Mouse (Mus musculus) myocyte (in vitro differentiated cells): ENCODE results near the gene Esrrg. TPM values are rescaled to one million over a fixed set of nuclear protein-coding genes. Genes with fewer than 3 reads are reported as not detected.

Source experiments
- H3K27me3 ChIP-seq: one replicate; pipeline ENCODE4 v1.6.1; 2011; ENCODE audit not compliant: control insufficient read depth, insufficient read depth, insufficient read length
- H3K36me3 ChIP-seq: one replicate; pipeline ENCODE4 v1.6.1; 2011; ENCODE audit not compliant: control insufficient read depth, insufficient read depth
- H3K4me2 ChIP-seq: one replicate; pipeline ENCODE4 v1.6.1; 2011; ENCODE audit warnings: low read depth, control low read depth
- H3K4me3 ChIP-seq: one replicate; pipeline ENCODE4 v1.5.1; 2011; ENCODE audit warnings: mild to moderate bottlenecking, control low read depth, moderate library complexity
- H3K79me2 ChIP-seq: one replicate; pipeline ENCODE4 v1.6.1; 2011; ENCODE audit not compliant: control insufficient read depth, insufficient read depth
- H3ac ChIP-seq: one replicate; pipeline ENCODE4 v1.6.1; 2011; ENCODE audit not compliant: control insufficient read depth, insufficient read length
- CEBPB ChIP-seq: IDR thresholded peaks from 2 replicates; pipeline ENCODE4 v1.6.1; 2011; ENCODE audit warnings: mild to moderate bottlenecking, moderate library complexity; ENCODE audit not compliant: poor library complexity, insufficient read depth, severe bottlenecking
- E2F4 ChIP-seq: IDR thresholded peaks from one replicate; pipeline ENCODE4 v1.6.1; 2011; ENCODE audit warnings: mild to moderate bottlenecking, control low read depth, moderate library complexity; ENCODE audit not compliant: insufficient read depth
- MAX ChIP-seq: IDR thresholded peaks from one replicate; pipeline ENCODE4 v1.6.1; 2011; ENCODE audit warnings: low read depth, mild to moderate bottlenecking, control low read depth
- MYOD1 ChIP-seq, 3 experiments: IDR thresholded peaks; one replicate each; pipeline ENCODE4 v1.6.1; 2011; ENCODE audit warnings: control low read depth in 2 of 3, low read depth in 2 of 3, mild to moderate bottlenecking in 2 of 3, moderate library complexity in 1 of 3; ENCODE audit not compliant: insufficient read length in 2 of 3, control insufficient read depth in 1 of 3
- MYOG ChIP-seq, 3 experiments: IDR thresholded peaks; one replicate each; pipeline ENCODE4 v1.6.1; 2011; ENCODE audit warnings: control low read depth in 2 of 3, low read depth in 2 of 3, mild to moderate bottlenecking in 2 of 3; ENCODE audit not compliant: insufficient read length in 2 of 3, control insufficient read depth in 1 of 3, insufficient read depth in 1 of 3
- POLR2A ChIP-seq: IDR thresholded peaks from one replicate; pipeline ENCODE4 v1.6.1; 2011; ENCODE audit warnings: low read depth, mild to moderate bottlenecking, control low read depth, moderate library complexity; ENCODE audit not compliant: insufficient read length
- POLR2AphosphoS2 ChIP-seq: IDR thresholded peaks from one replicate; pipeline ENCODE4 v1.6.1; 2011; ENCODE audit warnings: low read depth, control low read depth; ENCODE audit not compliant: insufficient read length
- REST ChIP-seq: IDR thresholded peaks from one replicate; pipeline ENCODE4 v1.6.1; 2011; ENCODE audit warnings: mild to moderate bottlenecking, control low read depth, moderate library complexity; ENCODE audit not compliant: insufficient read depth, insufficient read length
- SRF ChIP-seq: IDR thresholded peaks from one replicate; pipeline ENCODE4 v1.6.1; 2011; ENCODE audit warnings: low read depth; ENCODE audit not compliant: control insufficient read depth, insufficient read length
- TCF12 ChIP-seq: IDR thresholded peaks from one replicate; pipeline ENCODE4 v1.6.1; 2011; ENCODE audit warnings: mild to moderate bottlenecking, control low read depth; ENCODE audit not compliant: poor library complexity, insufficient read depth, severe bottlenecking
- TCF3 ChIP-seq: IDR thresholded peaks from one replicate; pipeline ENCODE4 v1.6.1; 2011; ENCODE audit warnings: low read depth, control low read depth; ENCODE audit not compliant: insufficient read length
- USF1 ChIP-seq: IDR thresholded peaks from one replicate; pipeline ENCODE4 v1.6.1; 2011; ENCODE audit warnings: low read depth, mild to moderate bottlenecking, control low read depth, moderate library complexity
- polyA plus RNA-seq: library from polyadenylated mRNA; unstranded; fragments of >200 nt; fragmentation: generic; extraction: Trizol; gene quantifications from one replicate; pipeline ENCODE4 v1.2.1, GENCODE M21; 2012; ENCODE audit warnings: missing spikeins

Esrrg gene
- polyA plus RNA-seq, 1 experiment: 0.20 TPM

- H3K4me2 ChIP-seq: no peak overlapping the region
- TF ChIP-seq TCF12 (no peak), CEBPB (no peak), MAX (no peak)
- no peaks in the 10 kb centered on the region for H3K36me3 ChIP-seq
- no peak overlapping the region for H3K4me3 ChIP-seq
- H3K79me2 ChIP-seq: no peaks in the 10 kb centered on the region
- no peak overlapping the region for H3ac ChIP-seq
- H3K27me3 ChIP-seq: no peaks in the 10 kb centered on the region
Measured at GRCm38 (mm10) chr1:187679246-187679645, 70.7 kb downstream of the Esrrg start.

- H3K4me3 ChIP-seq: no peak overlapping the region
- H3K27me3 ChIP-seq: no peaks in the 10 kb centered on the region
- TF ChIP-seq MAX (no peak), SRF (no peak), POLR2A (no peak), CEBPB (no peak), USF1 (no peak), REST (no peak)
- H3K36me3 ChIP-seq: no peaks in the 10 kb centered on the region
- H3ac ChIP-seq: no peak overlapping the region
- no peak overlapping the region for H3K4me2 ChIP-seq
- H3K79me2 ChIP-seq: no peaks in the 10 kb centered on the region
Measured at GRCm38 (mm10) chr1:187684519-187684918, 75.9 kb downstream of the Esrrg start.

- H3K27me3 ChIP-seq: no peaks in the 10 kb centered on the region
- H3K4me3 ChIP-seq: no peak overlapping the region
- H3K36me3 ChIP-seq: no peaks in the 10 kb centered on the region
- TF ChIP-seq TCF3: no peak
- no peak for TF ChIP-seq MAX
- TF ChIP-seq MYOG (IDR thresholded peaks at IDR 0.05; ENCODE audit: control insufficient read depth in 1 of 3, insufficient read depth in 1 of 3, insufficient read length in 2 of 3, low read depth in 2 of 3): no peak
- no peak for TF ChIP-seq MYOD1 (IDR thresholded peaks at IDR 0.05; ENCODE audit: control insufficient read depth in 1 of 3, insufficient read length in 2 of 3, low read depth in 2 of 3)
- no peak for TF ChIP-seq POLR2AphosphoS2
- no peak for TF ChIP-seq USF1
- TF ChIP-seq E2F4: no peak
- no peak for TF ChIP-seq REST
- no peak for TF ChIP-seq SRF
- TF ChIP-seq TCF12: no peak
- TF ChIP-seq POLR2A: no peak
- TF ChIP-seq CEBPB: no peak
- H3K79me2 ChIP-seq: no peaks in the 10 kb centered on the region
- no peak overlapping the region for H3ac ChIP-seq
- H3K4me2 ChIP-seq: no peak overlapping the region
Measured at GRCm38 (mm10) chr1:187691846-187692525, 83.4 kb downstream of the Esrrg start.

- Histone ChIP-seq H3K79me2 (no peaks in the 10 kb centered on the region), H3K4me3 (no peak overlapping the region), H3K36me3 (no peaks in the 10 kb centered on the region), H3K27me3 (no peaks in the 10 kb centered on the region), H3ac (no peak overlapping the region), H3K4me2 (no peak overlapping the region)
- TF ChIP-seq TCF3 (no peak), REST (no peak), MAX (no peak), E2F4 (no peak), POLR2A (no peak), POLR2AphosphoS2 (no peak), SRF (no peak), USF1 (no peak), MYOD1 (IDR thresholded peaks at IDR 0.05; ENCODE audit: control insufficient read depth in 1 of 3, insufficient read length in 2 of 3, low read depth in 2 of 3) (no peak), TCF12 (no peak), CEBPB (no peak), MYOG (IDR thresholded peaks at IDR 0.05; ENCODE audit: control insufficient read depth in 1 of 3, insufficient read depth in 1 of 3, insufficient read length in 2 of 3, low read depth in 2 of 3) (no peak)
Measured at GRCm38 (mm10) chr1:187694865-187695264, 86.3 kb downstream of the Esrrg start.

GRCm38 (mm10) chr1:187698201-187698600 lies 89.6 kb downstream of the Esrrg start:
- Histone ChIP-seq H3K36me3 (no peaks in the 10 kb centered on the region), H3ac (no peak overlapping the region), H3K4me2 (no peak overlapping the region), H3K4me3 (no peak overlapping the region), H3K79me2 (no peaks in the 10 kb centered on the region), H3K27me3 (no peaks in the 10 kb centered on the region)
- TF ChIP-seq POLR2AphosphoS2 (no peak), CEBPB (no peak), TCF3 (no peak), MAX (no peak), USF1 (no peak), REST (no peak)
